Mouse (Mus musculus) heart, adult 2 months (tissue): ENCODE data around the gene Odr4. TPM values are rescaled to one million over a fixed set of nuclear protein-coding genes. Genes with fewer than 3 reads are reported as not detected.

Experiments
- DNase-seq, 2 experiments: peaks; one replicate each; pipeline ENCODE4 v3.0.0; 2021
- H3K27ac ChIP-seq: fragments of 200-600 bp; 2 replicates; pipeline ENCODE4 v1.8.1; 2022
- H3K27me3 ChIP-seq: fragments of 200-500 bp; 2 replicates; pipeline ENCODE4 v1.6.1; 2012; ENCODE audit warnings: mild to moderate bottlenecking, low read length, inconsistent platforms, mixed read lengths; ENCODE audit not compliant: control insufficient read depth, insufficient read depth
- H3K36me3 ChIP-seq: fragments of 200-500 bp; 2 replicates; pipeline ENCODE4 v1.6.1; 2012; ENCODE audit warnings: low read length, inconsistent platforms; ENCODE audit not compliant: control insufficient read depth, insufficient read depth
- H3K4me1 ChIP-seq: fragments of 200-500 bp; 2 replicates; pipeline ENCODE4 v1.6.1; 2011; ENCODE audit warnings: low read length; ENCODE audit not compliant: control insufficient read depth, insufficient read depth
- H3K4me3 ChIP-seq: fragments of 200-600 bp; 2 replicates; pipeline ENCODE4 v1.8.1; 2022
- H3K79me2 ChIP-seq: fragments of 200-500 bp; replicated peaks from 2 replicates; pipeline ENCODE4 v1.6.1; 2012; ENCODE audit warnings: mild to moderate bottlenecking, inconsistent platforms, low read length, moderate library complexity, mixed read lengths; ENCODE audit not compliant: control insufficient read depth, insufficient read depth
- H3K9ac ChIP-seq: fragments of 200-500 bp; 2 replicates; pipeline ENCODE4 v1.6.1; 2012; ENCODE audit warnings: low read depth, mild to moderate bottlenecking, control low read depth, inconsistent platforms, low read length, mixed read lengths
- CTCF ChIP-seq: fragments of 200-600 bp; IDR thresholded peaks from 2 replicates; pipeline ENCODE4 v1.8.1; 2022; ENCODE audit warnings: antibody characterized with exemption, mild to moderate bottlenecking, moderate library complexity
- EP300 ChIP-seq: fragments of 200-500 bp; IDR thresholded peaks from 2 replicates; pipeline ENCODE4 v1.6.1; 2011; ENCODE audit warnings: low read depth, low read length, control low read depth; ENCODE audit not compliant: insufficient read depth
- POLR2A ChIP-seq: fragments of 200-500 bp; IDR thresholded peaks from 2 replicates; pipeline ENCODE4 v1.6.1; 2011; ENCODE audit warnings: mild to moderate bottlenecking, low read depth, low read length, control low read depth; ENCODE audit not compliant: insufficient read depth
- WGBS: fragments of 180-500 bp; shearing (Covaris S2); methylation state at CpG from one replicate; pipeline ENCODE4 v1.1.7; 2018; 5-methylcytosine and 5-hydroxymethylcytosine counted together
- intact Hi-C: fragments of 180-260 bp; cut with DNase I; formaldehyde crosslinking; loops from one replicate; pipeline ENCODE4 v1.15.1; 2025
- polyA plus RNA-seq: library from polyadenylated mRNA; depleted of rRNA; stranded (reverse); fragments of >200 nt; gene quantifications from 2 replicates; pipeline ENCODE4 v1.2.3, GENCODE M21; 2012
- total RNA-seq, 2 experiments: library from RNA; stranded (reverse); gene quantifications; 2 replicates each; pipeline ENCODE4 v1.2.3; 2021

The Odr4 gene
- total and polyA plus RNA-seq, 3 experiments, result 7.0 to 19.9 (median 19.8) TPM

DNA sequence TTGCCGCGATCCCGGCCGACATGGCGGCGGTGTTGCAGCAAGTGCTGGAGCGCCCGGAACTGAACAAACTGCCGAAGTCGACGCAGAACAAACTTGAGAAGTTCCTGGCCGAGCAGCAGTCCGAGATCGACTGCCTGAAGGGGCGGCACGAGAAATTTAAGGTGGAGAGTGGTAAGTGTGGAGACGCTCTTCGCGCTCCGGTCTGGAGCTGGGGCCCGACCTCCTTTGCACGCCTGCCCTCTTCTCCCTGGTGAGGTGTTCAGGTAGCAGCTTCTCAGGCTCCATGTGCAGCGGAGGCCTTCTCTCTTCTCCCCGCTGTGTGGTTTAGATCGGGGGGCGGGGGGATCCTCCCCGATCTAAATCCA lies 590 bp upstream of the Odr4 start:
- peak overlapping the region; percentile 61 for H3K4me3 ChIP-seq
- WGBS, result under 1% methylated on average over 27 of the region's 27 CpGs
- intact Hi-C loops, result loop anchor here (5.0 kb wide), 1 partner anchor 1034 kb away; the partner anchor contains the start of genes Swt1 and Trmt1l
- peaks cover 3% of the 10 kb centered on the region for H3K79me2 ChIP-seq
- peaks cover 5% of the 10 kb centered on the region for H3K36me3 ChIP-seq
- H3K4me1 ChIP-seq, result peaks cover 1% of the 10 kb centered on the region; the same call in 1 of the 2 replicates
- TF ChIP-seq CTCF (no peak), EP300 (0 out of 2 replicates have a peak, but pooled peaks have one; percentile 8)
- DNase-seq, result no peak
- H3K27me3 ChIP-seq, result no peaks in the 10 kb centered on the region
- peak overlapping the region; percentile 84 for H3K27ac ChIP-seq
- peak overlapping the region; percentile 82 for H3K9ac ChIP-seq

- 11% methylated on average over 11 of the region's 11 CpGs for WGBS
- no peak for DNase-seq
- peak overlapping the region; percentile 61 for H3K9ac ChIP-seq
- peak overlapping the region; percentile 61 for H3K4me3 ChIP-seq
- H3K27me3 ChIP-seq, result no peaks in the 10 kb centered on the region
- peaks cover 5% of the 10 kb centered on the region for H3K79me2 ChIP-seq
- peak overlapping the region; percentile 99 for H3K27ac ChIP-seq
- H3K36me3 ChIP-seq, result peaks cover 2% of the 10 kb centered on the region
- H3K4me1 ChIP-seq, result peaks cover 1% of the 10 kb centered on the region; the same call in 1 of the 2 replicates
- no peak for TF ChIP-seq POLR2A
- no peak for TF ChIP-seq CTCF
- TF ChIP-seq EP300, result no peak
- intact Hi-C loops, result loop anchor here (5.0 kb wide), 1 partner anchor 1035 kb away; the partner anchor contains the start of genes Swt1 and Trmt1l
Observed at GRCm38 (mm10) chr1:150391931-150392637, 796 bp downstream of the Odr4 start.

DNA sequence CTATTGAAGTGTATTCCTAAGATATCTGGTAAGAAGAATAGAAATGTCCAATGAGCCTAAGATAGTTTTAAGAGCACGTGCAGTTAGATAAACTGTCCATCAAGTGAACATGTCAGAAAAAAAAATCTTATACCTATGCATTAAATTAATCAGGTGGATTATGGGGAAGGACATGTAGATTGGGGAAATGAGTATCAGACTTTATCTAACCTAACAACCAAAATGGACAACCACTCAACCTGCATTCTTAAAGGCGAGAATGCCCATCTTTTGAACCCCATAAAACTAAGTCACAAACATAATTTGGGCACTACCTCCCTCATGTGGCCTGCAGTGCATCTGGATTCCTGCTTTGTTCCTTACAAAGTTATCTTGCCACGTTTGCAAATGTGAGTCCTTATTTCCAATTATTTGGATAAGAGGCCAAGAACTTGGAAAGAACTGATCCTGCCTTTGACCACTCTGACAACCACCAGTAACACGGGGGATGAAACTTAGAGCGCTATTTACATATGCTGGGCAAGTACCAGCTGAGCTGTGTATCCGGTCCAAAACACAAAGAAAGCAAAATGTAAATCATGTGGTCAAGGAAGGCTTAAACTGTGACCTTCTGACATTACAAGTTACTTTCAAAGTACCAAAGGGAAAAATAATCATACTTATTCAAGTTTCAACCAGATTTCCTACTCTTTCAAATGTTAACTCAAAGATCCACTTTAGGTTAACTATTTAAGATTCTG lies 3.3 kb downstream of the Odr4 start:
- H3K36me3 ChIP-seq, result no peaks in the 10 kb centered on the region; the same call in none of the 2 replicates
- DNase-seq, result no peak
- TF ChIP-seq CTCF (no peak), EP300 (no peak), POLR2A (no peak)
- H3K4me3 ChIP-seq, result no peak overlapping the region
- H3K27me3 ChIP-seq, result no peaks in the 10 kb centered on the region
- H3K79me2 ChIP-seq, result peaks cover 1% of the 10 kb centered on the region
- H3K4me1 ChIP-seq, result no peaks in the 10 kb centered on the region
- no peak overlapping the region for H3K27ac ChIP-seq
- no peak overlapping the region for H3K9ac ChIP-seq
- intact Hi-C loops, result loop anchor here (5.0 kb wide), 1 partner anchor 1038 kb away; the partner anchor contains the start of genes Swt1 and Trmt1l
- WGBS, result 89% methylated on average over 6 of the region's 6 CpGs

- H3K4me3 ChIP-seq, result no peak overlapping the region
- H3K9ac ChIP-seq, result no peak overlapping the region
- intact Hi-C loops, result no loop called here
- H3K4me1 ChIP-seq, result no peaks in the 10 kb centered on the region
- H3K27ac ChIP-seq, result no peak overlapping the region
- H3K27me3 ChIP-seq, result no peaks in the 10 kb centered on the region
- no peak for TF ChIP-seq POLR2A
- no peak for TF ChIP-seq CTCF
- TF ChIP-seq EP300, result no peak
- H3K79me2 ChIP-seq, result peaks cover 1% of the 10 kb centered on the region
- H3K36me3 ChIP-seq, result no peaks in the 10 kb centered on the region; the same call in none of the 2 replicates
- WGBS, result 90% methylated on average over 9 of the region's 9 CpGs
- DNase-seq, result peak in 1 of 2 experiments; percentile 35
Observed at GRCm38 (mm10) chr1:150387572-150387971, 5.3 kb downstream of the Odr4 start.

DNA sequence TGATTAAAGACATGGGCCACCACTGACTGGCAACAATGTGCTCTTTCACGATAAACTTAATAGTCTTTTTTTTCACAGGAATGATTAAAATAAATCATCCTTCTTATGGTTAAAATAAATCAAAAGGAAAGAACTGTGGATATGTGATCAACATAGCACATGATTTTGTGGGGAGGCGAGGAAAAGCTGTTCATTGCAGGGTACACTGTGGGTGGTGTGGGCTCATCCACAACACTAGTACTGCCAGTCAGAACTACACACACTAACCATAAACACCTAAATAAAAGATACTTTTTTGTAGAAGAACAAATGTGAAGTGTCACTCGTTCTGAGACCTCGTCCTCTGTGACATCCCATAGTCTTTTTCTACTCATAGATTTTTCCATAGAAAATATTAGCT lies 8.7 kb downstream of the Odr4 start:
- Histone ChIP-seq H3K27ac (no peak overlapping the region), H3K36me3 (no peaks in the 10 kb centered on the region; the same call in 1 of the 2 replicates), H3K9ac (no peak overlapping the region), H3K27me3 (no peaks in the 10 kb centered on the region), H3K4me1 (no peaks in the 10 kb centered on the region), H3K4me3 (no peak overlapping the region), H3K79me2 (peaks cover 1% of the 10 kb centered on the region; the same call in 1 of the 2 replicates)
- no peak for DNase-seq
- TF ChIP-seq CTCF (no peak), EP300 (no peak), POLR2A (no peak)
- WGBS, result 97% methylated on average over 4 of the region's 4 CpGs
- intact Hi-C loops, result no loop called here
